Mouse (Mus musculus) hindbrain, embryonic 15.5 days (tissue): ENCODE data around the gene Bcl11b. TPM values are rescaled to one million over a fixed set of nuclear protein-coding genes. Genes with fewer than 3 reads are reported as not detected.

Source experiments
- ATAC-seq: fragments of 200-750 bp; cut with Nextera tagmentation; 2 replicates; pipeline ENCODE4 v1.8.0; 2017; ENCODE audit warnings: low read depth, moderate number of reproducible peaks, moderate TSS enrichment; ENCODE audit not compliant: low FRiP score
- H3K27ac ChIP-seq: fragments of 300-500 bp; sonication (generic); replicated peaks from 2 replicates; pipeline ENCODE4 v1.5.1; 2015; ENCODE audit warnings: mild to moderate bottlenecking, inconsistent platforms
- H3K27me3 ChIP-seq: fragments of 300-500 bp; sonication (generic); 2 replicates; pipeline ENCODE4 v1.6.1; 2015; ENCODE audit warnings: control low read depth, inconsistent platforms
- H3K36me3 ChIP-seq: fragments of 300-500 bp; sonication (generic); 2 replicates; pipeline ENCODE4 v1.6.1; 2015; ENCODE audit warnings: control low read depth, inconsistent platforms
- H3K4me1 ChIP-seq: fragments of 300-500 bp; sonication (generic); replicated peaks from 2 replicates; pipeline ENCODE4 v1.6.1; 2015; ENCODE audit warnings: control low read depth, inconsistent platforms
- H3K4me2 ChIP-seq: fragments of 300-500 bp; sonication (generic); 2 replicates; pipeline ENCODE4 v1.6.1; 2015; ENCODE audit warnings: moderate library complexity, mild to moderate bottlenecking, inconsistent platforms
- H3K4me3 ChIP-seq: fragments of 300-500 bp; sonication (generic); 2 replicates; pipeline ENCODE4 v1.5.1; 2015; ENCODE audit warnings: mild to moderate bottlenecking, inconsistent platforms
- H3K9ac ChIP-seq: fragments of 300-500 bp; sonication (generic); 2 replicates; pipeline ENCODE4 v1.6.1; 2015; ENCODE audit warnings: inconsistent platforms
- H3K9me3 ChIP-seq: fragments of 300-500 bp; sonication (generic); 2 replicates; pipeline ENCODE4 v1.6.1; 2016; ENCODE audit warnings: control low read depth, inconsistent platforms
- WGBS: fragments of 180-500 bp; shearing (Covaris S2); methylation state at CpG from one replicate; pipeline ENCODE4 v1.1.7; 2015; 5-methylcytosine and 5-hydroxymethylcytosine counted together
- polyA plus RNA-seq: library from polyadenylated mRNA; unstranded; fragments of >200 nt; fragmentation: Nextera tagmentation; extraction: Ambion mirVana; gene quantifications from 2 replicates; pipeline ENCODE4 v1.2.1, GENCODE M21; 2015

Gene Bcl11b
- 20.5 and 24.4 TPM in 2 replicates for polyA plus RNA-seq

- Histone ChIP-seq H3K4me1 (peaks cover 41% of the 10 kb centered on the region), H3K27me3 (0 out of 2 replicates have a peak, but pooled peaks cover 8% of the 10 kb centered on the region)
- no peak for ATAC-seq
These were observed at the start of gene Bcl11b for GRCm38 (mm10) chr12:108003483-108003882. Gene Bcl11b, minus strand, starts transcription at chr12:108003602.

GRCm38 (mm10) chr12:108050996-108051395 lies 47.6 kb upstream of the Bcl11b start:
- no peaks in the 10 kb centered on the region for H3K9me3 ChIP-seq
- no peak for ATAC-seq
- H3K4me2 ChIP-seq, result no peak overlapping the region
- no peaks in the 10 kb centered on the region for H3K4me1 ChIP-seq
- no peak overlapping the region for H3K9ac ChIP-seq
- H3K36me3 ChIP-seq, result no peaks in the 10 kb centered on the region
- H3K27me3 ChIP-seq, result no peaks in the 10 kb centered on the region
- H3K4me3 ChIP-seq, result no peak overlapping the region
- 87% methylated on average over 7 of the region's 7 CpGs for WGBS
- H3K27ac ChIP-seq, result no peak overlapping the region

More at GRCm38 (mm10) chr12:108003483-108003882, at the start of gene Bcl11b:
- peak within 1 kb of the TSS; percentile 86 for H3K4me3 ChIP-seq
- 2% methylated on average over 19 of the region's 19 CpGs for WGBS
- H3K4me2 ChIP-seq, result peak within 1 kb of the TSS; percentile 98
- H3K9me3 ChIP-seq, result no peaks in the 10 kb centered on the region
- H3K27ac ChIP-seq, result peak within 1 kb of the TSS; percentile 93
- H3K36me3 ChIP-seq, result no peaks in the 10 kb centered on the region
- H3K9ac ChIP-seq, result peak within 1 kb of the TSS; percentile 85

- H3K36me3 ChIP-seq, result no peaks in the 10 kb centered on the region
- H3K27me3 ChIP-seq, result no peaks in the 10 kb centered on the region
- no peaks in the 10 kb centered on the region for H3K9me3 ChIP-seq
- no peak overlapping the region for H3K4me3 ChIP-seq
- no peaks in the 10 kb centered on the region for H3K4me1 ChIP-seq
- H3K9ac ChIP-seq, result no peak overlapping the region
- WGBS, result 82% methylated on average over 13 of the region's 13 CpGs
- ATAC-seq, result no peak
- H3K27ac ChIP-seq, result no peak overlapping the region
- no peak overlapping the region for H3K4me2 ChIP-seq
These were observed 46.2 kb upstream of the Bcl11b start for GRCm38 (mm10) chr12:108049625-108050024.

- Histone ChIP-seq H3K9me3 (no peaks in the 10 kb centered on the region), H3K27ac (no peak overlapping the region), H3K36me3 (no peaks in the 10 kb centered on the region), H3K27me3 (0 out of 2 replicates have a peak, but pooled peaks cover 3% of the 10 kb centered on the region), H3K4me1 (no peaks in the 10 kb centered on the region), H3K9ac (no peak overlapping the region), H3K4me3 (no peak overlapping the region), H3K4me2 (no peak overlapping the region)
- no peak for ATAC-seq
- 62% methylated on average over 3 of the region's 3 CpGs for WGBS
These were observed 38.8 kb upstream of the Bcl11b start for GRCm38 (mm10) chr12:108042239-108042571.

- no peak overlapping the region for H3K4me2 ChIP-seq
These were observed 38.3 kb upstream of the Bcl11b start for GRCm38 (mm10) chr12:108041571-108042238.

DNA sequence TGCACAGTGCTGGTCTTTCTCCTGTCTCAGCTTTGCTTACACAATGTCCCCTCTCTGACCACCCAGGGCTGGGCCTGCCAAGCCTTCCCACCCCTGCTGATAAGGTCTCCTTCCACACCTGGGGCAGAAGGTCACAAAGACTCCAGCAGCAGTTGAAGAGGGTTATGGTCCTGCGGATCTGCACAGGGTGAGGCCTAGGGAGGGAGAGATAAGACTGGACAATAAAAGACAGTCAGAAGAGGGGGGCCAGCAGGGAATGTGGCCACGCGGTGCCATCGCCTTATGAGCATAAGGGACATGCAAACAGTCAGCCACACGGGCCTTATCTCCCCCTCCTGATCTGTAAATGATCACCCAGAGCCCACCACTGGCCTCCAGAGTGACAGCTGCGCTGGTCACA lies 34.0 kb upstream of the Bcl11b start:
- Histone ChIP-seq H3K4me2 (no peak overlapping the region), H3K4me1 (no peaks in the 10 kb centered on the region), H3K4me3 (no peak overlapping the region), H3K9ac (no peak overlapping the region), H3K36me3 (no peaks in the 10 kb centered on the region), H3K9me3 (no peaks in the 10 kb centered on the region), H3K27me3 (0 out of 2 replicates have a peak, but pooled peaks cover 3% of the 10 kb centered on the region), H3K27ac (no peak overlapping the region)
- 59% methylated on average over 6 of the region's 6 CpGs for WGBS
- no peak for ATAC-seq

More at GRCm38 (mm10) chr12:108041571-108042238, 38.3 kb upstream of the Bcl11b start:
- no peak overlapping the region for H3K9ac ChIP-seq
- H3K36me3 ChIP-seq, result no peaks in the 10 kb centered on the region
- H3K27me3 ChIP-seq, result 0 out of 2 replicates have a peak, but pooled peaks cover 3% of the 10 kb centered on the region
- 39% methylated on average over 12 of the region's 12 CpGs for WGBS
- H3K4me3 ChIP-seq, result no peak overlapping the region
- no peaks in the 10 kb centered on the region for H3K9me3 ChIP-seq
- ATAC-seq, result 0 out of 2 replicates have a peak, but pooled peaks have one; percentile 38
- H3K27ac ChIP-seq, result no peak overlapping the region
- H3K4me1 ChIP-seq, result no peaks in the 10 kb centered on the region

- Histone ChIP-seq H3K27me3 (0 out of 2 replicates have a peak, but pooled peaks cover 3% of the 10 kb centered on the region), H3K9ac (no peak overlapping the region), H3K36me3 (no peaks in the 10 kb centered on the region), H3K9me3 (no peaks in the 10 kb centered on the region), H3K4me3 (no peak overlapping the region), H3K4me2 (no peak overlapping the region), H3K4me1 (no peaks in the 10 kb centered on the region), H3K27ac (no peak overlapping the region)
- no peak for ATAC-seq
- 80% methylated on average over 13 of the region's 13 CpGs for WGBS
These were observed 32.1 kb upstream of the Bcl11b start for GRCm38 (mm10) chr12:108035412-108036078.

DNA sequence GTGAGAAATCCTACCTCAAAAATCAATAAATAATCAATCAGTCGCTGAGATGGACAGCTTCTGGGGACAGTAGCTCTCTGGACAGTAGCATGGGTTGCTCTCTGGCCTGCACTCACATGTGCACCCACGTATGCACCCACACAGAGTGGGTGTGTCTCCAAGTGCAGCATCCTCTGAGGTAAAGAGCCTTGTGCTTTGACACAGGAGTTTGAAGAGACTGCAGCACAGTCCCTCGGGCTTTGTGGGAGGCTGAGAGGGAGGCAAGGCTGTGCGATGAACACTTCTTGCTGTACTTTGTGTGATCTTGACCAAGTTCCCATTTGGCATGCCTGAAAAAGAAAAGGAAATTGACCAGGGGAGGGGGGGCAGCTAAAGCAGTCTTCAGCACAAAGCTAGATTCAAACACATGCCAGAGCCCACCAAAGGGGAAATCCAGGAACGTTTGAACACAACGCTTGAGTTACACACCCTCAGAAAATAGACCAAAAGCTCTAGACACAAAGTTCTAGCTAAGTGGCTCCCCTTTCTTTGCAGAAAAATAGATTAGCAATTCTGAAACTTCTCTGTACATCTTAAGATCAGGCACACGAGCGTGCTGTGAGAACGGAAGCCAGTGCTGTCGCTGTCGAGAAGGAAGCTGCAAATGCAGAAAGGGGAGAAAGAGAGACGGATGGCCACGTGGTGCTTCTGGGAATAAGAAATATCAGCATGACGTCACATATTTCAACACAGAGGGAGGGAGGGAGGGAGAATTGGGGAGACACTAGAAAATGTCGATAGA lies 19.6 kb upstream of the Bcl11b start:
- 79% methylated on average over 15 of the region's 15 CpGs for WGBS
- H3K27me3 ChIP-seq, result no peaks in the 10 kb centered on the region
- ATAC-seq, result no peak

DNA sequence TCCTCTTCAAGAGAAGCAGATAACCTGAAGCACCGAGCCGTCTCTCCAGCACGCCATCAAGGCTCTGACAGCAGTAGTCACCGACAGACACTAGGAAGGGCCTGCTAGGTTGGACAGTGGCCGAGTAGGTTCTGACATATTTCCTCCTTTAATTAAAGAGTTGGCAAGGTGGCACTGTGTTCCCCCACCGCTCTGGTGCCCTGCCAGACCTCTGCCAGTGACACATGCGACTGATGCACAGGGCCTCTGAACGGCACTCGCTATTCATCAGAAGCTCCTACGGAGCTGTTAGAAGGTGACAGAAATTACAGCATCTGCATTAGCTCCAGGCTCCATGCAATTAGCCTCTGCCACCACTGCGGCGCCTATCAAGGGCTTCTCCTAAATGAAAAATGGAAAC lies 8.6 kb upstream of the Bcl11b start:
- WGBS, result 67% methylated on average over 12 of the region's 12 CpGs
- no peak overlapping the region; the same call in 1 of the 2 replicates for H3K27ac ChIP-seq

More for the DNA sequence above, 19.6 kb upstream of the Bcl11b start:
- Histone ChIP-seq H3K9ac (no peak overlapping the region), H3K27ac (no peak overlapping the region), H3K4me3 (no peak overlapping the region), H3K4me2 (no peak overlapping the region), H3K9me3 (no peaks in the 10 kb centered on the region), H3K36me3 (no peaks in the 10 kb centered on the region), H3K4me1 (no peaks in the 10 kb centered on the region)

DNA sequence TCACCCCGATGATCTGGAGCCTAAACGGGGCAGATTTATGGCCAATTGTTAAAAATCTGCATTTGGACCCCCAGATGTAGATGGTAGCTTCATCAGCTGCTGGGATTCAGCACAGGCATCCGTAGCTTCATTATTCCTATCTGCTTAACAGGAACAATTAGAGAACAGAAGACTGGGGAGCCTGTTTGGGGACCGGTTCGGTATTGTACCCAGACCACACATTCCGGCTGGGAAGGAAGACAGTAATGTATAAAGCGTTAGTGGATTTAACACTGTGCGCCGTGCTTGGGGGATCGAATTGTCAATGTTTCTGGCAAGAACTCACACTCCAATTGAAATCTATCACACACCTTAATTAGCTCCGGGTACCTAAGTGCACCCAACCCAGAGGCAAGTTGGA lies 6.9 kb upstream of the Bcl11b start:
- ATAC-seq, result no peak
- 65% methylated on average over 11 of the region's 11 CpGs for WGBS
- Histone ChIP-seq H3K36me3 (no peaks in the 10 kb centered on the region), H3K9ac (no peak overlapping the region), H3K27ac (no peak overlapping the region), H3K4me3 (no peak overlapping the region), H3K27me3 (0 out of 2 replicates have a peak, but pooled peaks cover 6% of the 10 kb centered on the region), H3K4me2 (no peak overlapping the region), H3K4me1 (peaks cover 23% of the 10 kb centered on the region), H3K9me3 (no peaks in the 10 kb centered on the region)

More for the DNA sequence above, 8.6 kb upstream of the Bcl11b start:
- Histone ChIP-seq H3K27me3 (no peaks in the 10 kb centered on the region), H3K9me3 (no peaks in the 10 kb centered on the region), H3K4me3 (no peak overlapping the region), H3K4me1 (peaks cover 9% of the 10 kb centered on the region; the same call in 1 of the 2 replicates), H3K9ac (no peak overlapping the region), H3K36me3 (no peaks in the 10 kb centered on the region), H3K4me2 (no peak overlapping the region)
- ATAC-seq, result no peak

DNA sequence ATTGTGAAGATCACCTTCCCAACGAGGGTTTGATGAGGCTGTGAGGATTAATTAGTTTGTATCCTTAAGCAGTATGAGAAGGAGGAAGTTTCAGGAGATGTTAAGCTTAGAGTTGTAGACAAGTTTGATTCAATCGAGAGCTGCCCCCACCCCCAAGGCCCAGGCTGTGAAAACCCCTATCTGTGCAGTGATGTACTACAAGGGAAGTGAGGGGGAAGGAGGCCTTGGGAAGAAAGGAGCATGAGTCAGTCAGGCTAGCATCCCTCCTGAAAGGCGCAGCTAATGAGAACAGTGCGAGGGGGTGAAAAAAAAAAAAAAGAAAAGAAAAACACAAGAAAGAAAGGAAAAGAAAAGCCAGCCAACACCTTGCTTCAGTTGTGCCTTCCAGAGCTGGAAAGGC lies 5.8 kb upstream of the Bcl11b start:
- no peak overlapping the region for H3K9ac ChIP-seq
- no peak overlapping the region for H3K27ac ChIP-seq
- H3K4me2 ChIP-seq, result no peak overlapping the region
- H3K36me3 ChIP-seq, result no peaks in the 10 kb centered on the region
- WGBS, result 26% methylated on average over 4 of the region's 4 CpGs
- H3K27me3 ChIP-seq, result 0 out of 2 replicates have a peak, but pooled peaks cover 8% of the 10 kb centered on the region
- ATAC-seq, result no peak
- peaks cover 33% of the 10 kb centered on the region for H3K4me1 ChIP-seq
- no peak overlapping the region for H3K4me3 ChIP-seq
- no peaks in the 10 kb centered on the region for H3K9me3 ChIP-seq
